Mouse (Mus musculus) heart, postnatal 0 days (tissue): ENCODE measurements at regions not wholly inside any gene's neighbourhood (a gene's known extent, or its start where the extent isn't known, plus 50 kb on each side); places are given as distances from the start of the nearest gene placed in this dataset.
A peak's percentile ranks its signal among the peaks of the same experiment; 100 is the strongest.

Source experiments
- ATAC-seq: fragments of 200-750 bp; cut with Nextera tagmentation; 2 replicates; pipeline ENCODE4 v1.8.0; 2017; ENCODE audit warnings: low read depth, moderate number of reproducible peaks, moderate library complexity; ENCODE audit not compliant: insufficient read depth
- DNase-seq: peaks from one replicate; pipeline ENCODE4 v3.0.0-alpha.2; 2016; ENCODE audit warnings: low spot score
- H3K27ac ChIP-seq: fragments of 300-500 bp; sonication (generic); 2 replicates; pipeline ENCODE4 v1.5.1; 2014; ENCODE audit warnings: low read depth, mild to moderate bottlenecking
- H3K27me3 ChIP-seq: fragments of 300-500 bp; sonication (generic); 2 replicates; pipeline ENCODE4 v1.6.1; 2014; ENCODE audit warnings: low read length, mixed read lengths; ENCODE audit not compliant: control insufficient read depth, insufficient read depth
- H3K36me3 ChIP-seq: fragments of 300-500 bp; sonication (generic); replicated peaks from 2 replicates; pipeline ENCODE4 v1.6.1; 2014; ENCODE audit warnings: low read length, mixed read lengths; ENCODE audit not compliant: control insufficient read depth, insufficient read depth
- H3K4me1 ChIP-seq: fragments of 300-500 bp; sonication (generic); 2 replicates; pipeline ENCODE4 v1.6.1; 2014; ENCODE audit warnings: antibody characterized with exemption; ENCODE audit not compliant: control insufficient read depth, insufficient read depth
- H3K4me2 ChIP-seq: fragments of 300-500 bp; sonication (generic); 2 replicates; pipeline ENCODE4 v1.6.1; 2014; ENCODE audit warnings: low read depth, mild to moderate bottlenecking, low read length, moderate library complexity
- H3K4me3 ChIP-seq: fragments of 300-500 bp; sonication (generic); 2 replicates; pipeline ENCODE4 v1.5.1; 2014; ENCODE audit warnings: low read depth, low read length
- H3K9ac ChIP-seq: fragments of 300-500 bp; sonication (generic); replicated peaks from 2 replicates; pipeline ENCODE4 v1.6.1; 2014; ENCODE audit warnings: low read depth, low read length, mixed read lengths
- H3K9me3 ChIP-seq: fragments of 300-500 bp; sonication (generic); replicated peaks from 2 replicates; pipeline ENCODE4 v1.6.1; 2016; ENCODE audit warnings: low read length; ENCODE audit not compliant: control insufficient read depth
- CTCF ChIP-seq: IDR thresholded peaks from 2 replicates; pipeline ENCODE4 v1.5.1; 2016; ENCODE audit warnings: antibody characterized with exemption, control low read depth, low read depth
- EP300 ChIP-seq: IDR thresholded peaks from 2 replicates; pipeline ENCODE4 v1.6.1; 2016; ENCODE audit warnings: antibody characterized with exemption, low read depth
- WGBS: fragments of 180-500 bp; shearing (Covaris S2); extraction: QIAGEN DNeasy Blood & Tissue Kit; methylation state at CpG from one replicate; pipeline ENCODE4 v1.1.7; 2014; 5-methylcytosine and 5-hydroxymethylcytosine counted together

GRCm38 (mm10) chr19:42673133-42673532 is 60.5 kb upstream of the Loxl4 start:
- H3K27me3 ChIP-seq: 0 out of 2 replicates have a peak, but pooled peaks cover 2% of the 10 kb centered on the region
- H3K27ac ChIP-seq: no peak overlapping the region
- DNase-seq (no peak), ATAC-seq (no peak)
- no peaks in the 10 kb centered on the region for H3K9me3 ChIP-seq
- H3K4me2 ChIP-seq: no peak overlapping the region
- 41% methylated on average over 9 of the region's 9 CpGs for WGBS
- H3K36me3 ChIP-seq: no peaks in the 10 kb centered on the region
- H3K4me1 ChIP-seq: no peaks in the 10 kb centered on the region
- H3K9ac ChIP-seq: no peak overlapping the region
- no peak for TF ChIP-seq EP300
- no peak for TF ChIP-seq CTCF
- no peak overlapping the region for H3K4me3 ChIP-seq

GRCm38 (mm10) chr19:42669886-42670285 is 57.3 kb upstream of the Loxl4 start:
- no peak overlapping the region for H3K4me2 ChIP-seq
- 45% methylated on average over 6 of the region's 6 CpGs for whole genome bisulfite sequencing
- no peaks in the 10 kb centered on the region for H3K36me3 ChIP-seq
- no peaks in the 10 kb centered on the region for H3K4me1 ChIP-seq
- ATAC-seq (peak; percentile 45; the same call in 1 of the 2 replicates), DNase-seq (no peak)
- 0 out of 2 replicates have a peak, but pooled peaks cover 2% of the 10 kb centered on the region for H3K27me3 ChIP-seq
- no peaks in the 10 kb centered on the region for H3K9me3 ChIP-seq
- H3K27ac ChIP-seq: no peak overlapping the region
- no peak overlapping the region for H3K9ac ChIP-seq
- TF ChIP-seq CTCF (no peak), EP300 (no peak)
- no peak overlapping the region for H3K4me3 ChIP-seq

DNA sequence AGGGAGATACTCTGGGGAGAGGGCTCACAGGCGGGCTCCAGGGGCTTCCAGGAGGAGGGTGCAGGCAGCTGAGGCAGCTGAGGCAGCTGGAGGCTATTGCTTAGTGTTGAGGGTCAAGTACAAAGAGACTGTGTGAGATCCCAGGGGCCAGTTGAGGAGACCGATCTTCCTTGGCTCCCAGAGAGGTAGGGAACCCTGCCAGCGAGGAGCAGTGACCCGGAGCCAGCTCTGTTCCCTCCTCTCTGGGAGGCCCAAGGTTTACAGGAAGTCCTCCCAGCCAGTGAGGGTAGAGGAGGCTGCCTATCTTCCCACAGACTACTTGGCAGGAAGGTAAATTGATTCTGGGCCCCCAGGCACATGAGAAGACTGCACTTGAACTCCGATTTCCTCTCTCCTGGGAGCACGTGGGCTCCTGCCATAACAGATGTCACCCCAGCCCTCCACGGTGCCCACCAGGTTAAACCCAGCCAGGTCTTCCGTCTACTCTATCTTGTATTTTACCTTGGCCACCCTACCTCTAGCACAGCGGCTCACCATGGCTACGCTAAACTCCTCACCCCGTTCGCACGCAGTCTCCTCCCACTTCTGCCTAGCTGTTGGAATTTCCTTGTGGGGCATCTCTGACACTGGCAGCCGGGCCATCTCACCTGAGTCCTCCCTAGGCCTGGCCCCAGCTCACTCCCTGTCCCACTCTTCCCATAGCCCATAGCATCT is 55.9 kb upstream of the Loxl4 start:
- Histone ChIP-seq H3K36me3 (no peaks in the 10 kb centered on the region), H3K4me2 (no peak overlapping the region), H3K9ac (no peak overlapping the region), H3K9me3 (no peaks in the 10 kb centered on the region), H3K4me3 (no peak overlapping the region), H3K27ac (no peak overlapping the region), H3K27me3 (0 out of 2 replicates have a peak, but pooled peaks cover 2% of the 10 kb centered on the region), H3K4me1 (no peaks in the 10 kb centered on the region)
- ATAC-seq (peak; percentile 35; the same call in 1 of the 2 replicates), DNase-seq (no peak)
- WGBS: 64% methylated on average over 14 of the region's 14 CpGs
- TF ChIP-seq CTCF (no peak), EP300 (no peak)

DNA sequence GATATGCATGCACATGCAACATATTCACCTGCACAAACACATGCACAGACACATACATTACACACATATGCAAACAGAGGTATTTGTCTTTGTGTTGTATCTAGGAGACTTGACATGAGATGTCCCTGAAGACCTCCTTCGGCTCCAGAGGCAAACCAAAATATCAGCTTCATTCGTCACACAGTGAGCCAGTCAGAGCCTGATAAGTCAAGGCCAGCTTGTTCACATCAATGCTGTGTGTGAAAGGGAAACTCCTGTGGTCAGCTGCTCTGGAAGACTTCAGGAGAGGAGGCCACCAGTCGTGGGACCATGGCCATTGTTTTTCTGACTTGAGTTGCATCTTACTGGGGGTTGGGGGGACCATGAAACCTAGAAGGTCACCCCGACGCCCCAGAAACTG is 54.3 kb upstream of the Loxl4 start:
- WGBS: 62% methylated on average over 5 of the region's 5 CpGs
- no peak for TF ChIP-seq CTCF
- TF ChIP-seq EP300: no peak
- no peak for DNase-seq
- ATAC-seq: no peak
- Histone ChIP-seq H3K9ac (no peak overlapping the region), H3K4me2 (no peak overlapping the region), H3K27me3 (0 out of 2 replicates have a peak, but pooled peaks cover 2% of the 10 kb centered on the region), H3K9me3 (no peaks in the 10 kb centered on the region), H3K36me3 (no peaks in the 10 kb centered on the region), H3K4me3 (no peak overlapping the region), H3K27ac (no peak overlapping the region), H3K4me1 (peaks cover 4% of the 10 kb centered on the region)
